Mouse (Mus musculus) retina, adult 2 months (tissue): ENCODE results near the gene Fbxl22.
A peak's percentile ranks its signal among the peaks of the same experiment; 100 is the strongest.

Source experiments
- DNase-seq: peaks from one replicate; pipeline ENCODE4 v3.0.0-alpha.2; 2012; ENCODE audit warnings: low read depth, low spot score

Fbxl22 gene

GRCm38 (mm10) chr9:66514256-66514770 is at the start of gene Fbxl22:
Gene Fbxl22 (minus strand): TSS chr9:66514593.
- no peak for DNase-seq

GRCm38 (mm10) chr9:66562215-66562614 is 47.8 kb upstream of the Fbxl22 start:
- no peak for DNase-seq

- DNase-seq: no peak
Measured at GRCm38 (mm10) chr9:66561496-66561895, 47.1 kb upstream of the Fbxl22 start.

GRCm38 (mm10) chr9:66560728-66561127 is 46.3 kb upstream of the Fbxl22 start:
- no peak for DNase-seq

- DNase-seq: no peak
Measured at GRCm38 (mm10) chr9:66560295-66560694, 45.9 kb upstream of the Fbxl22 start.

GRCm38 (mm10) chr9:66558971-66559370 is 44.6 kb upstream of the Fbxl22 start:
- DNase-seq: no peak

GRCm38 (mm10) chr9:66542785-66543184 is 28.4 kb upstream of the Fbxl22 start:
- DNase-seq: no peak

GRCm38 (mm10) chr9:66521595-66521994 is 7.2 kb upstream of the Fbxl22 start:
- no peak for DNase-seq

- DNase-seq: no peak
Measured at GRCm38 (mm10) chr9:66520299-66520698, 5.9 kb upstream of the Fbxl22 start.

- no peak for DNase-seq
Measured at GRCm38 (mm10) chr9:66518901-66519300, 4.5 kb upstream of the Fbxl22 start.

- no peak for DNase-seq
Measured at GRCm38 (mm10) chr9:66518251-66518650, 3.9 kb upstream of the Fbxl22 start.

GRCm38 (mm10) chr9:66517746-66518145 is 3.4 kb upstream of the Fbxl22 start:
- no peak for DNase-seq

GRCm38 (mm10) chr9:66516296-66516940 is 2.0 kb upstream of the Fbxl22 start:
- no peak for DNase-seq

- no peak for DNase-seq
Measured at GRCm38 (mm10) chr9:66515680-66516210, 1.4 kb upstream of the Fbxl22 start.

- DNase-seq: no peak
Measured at GRCm38 (mm10) chr9:66515115-66515514, 722 bp upstream of the Fbxl22 start.

GRCm38 (mm10) chr9:66513661-66514255 is 635 bp downstream of the Fbxl22 start:
- no peak for DNase-seq

GRCm38 (mm10) chr9:66513150-66513549 is 1.2 kb downstream of the Fbxl22 start:
- peak; percentile 13 for DNase-seq

GRCm38 (mm10) chr9:66512351-66512671 is 2.1 kb downstream of the Fbxl22 start:
- DNase-seq: peak; percentile 50

GRCm38 (mm10) chr9:66511580-66512350 is 2.6 kb downstream of the Fbxl22 start:
- DNase-seq: peak; percentile 91

- DNase-seq: no peak
Measured at GRCm38 (mm10) chr9:66510944-66511343, 3.4 kb downstream of the Fbxl22 start.

- DNase-seq: no peak
Measured at GRCm38 (mm10) chr9:66510351-66510841, 4.0 kb downstream of the Fbxl22 start.

- DNase-seq: no peak
Measured at GRCm38 (mm10) chr9:66508890-66509399, 5.4 kb downstream of the Fbxl22 start.
